Mouse (Mus musculus): ENCODE results near the gene Ubqln4.
A peak's percentile ranks its signal among the peaks of the same experiment; 100 is the strongest.

DNA sequence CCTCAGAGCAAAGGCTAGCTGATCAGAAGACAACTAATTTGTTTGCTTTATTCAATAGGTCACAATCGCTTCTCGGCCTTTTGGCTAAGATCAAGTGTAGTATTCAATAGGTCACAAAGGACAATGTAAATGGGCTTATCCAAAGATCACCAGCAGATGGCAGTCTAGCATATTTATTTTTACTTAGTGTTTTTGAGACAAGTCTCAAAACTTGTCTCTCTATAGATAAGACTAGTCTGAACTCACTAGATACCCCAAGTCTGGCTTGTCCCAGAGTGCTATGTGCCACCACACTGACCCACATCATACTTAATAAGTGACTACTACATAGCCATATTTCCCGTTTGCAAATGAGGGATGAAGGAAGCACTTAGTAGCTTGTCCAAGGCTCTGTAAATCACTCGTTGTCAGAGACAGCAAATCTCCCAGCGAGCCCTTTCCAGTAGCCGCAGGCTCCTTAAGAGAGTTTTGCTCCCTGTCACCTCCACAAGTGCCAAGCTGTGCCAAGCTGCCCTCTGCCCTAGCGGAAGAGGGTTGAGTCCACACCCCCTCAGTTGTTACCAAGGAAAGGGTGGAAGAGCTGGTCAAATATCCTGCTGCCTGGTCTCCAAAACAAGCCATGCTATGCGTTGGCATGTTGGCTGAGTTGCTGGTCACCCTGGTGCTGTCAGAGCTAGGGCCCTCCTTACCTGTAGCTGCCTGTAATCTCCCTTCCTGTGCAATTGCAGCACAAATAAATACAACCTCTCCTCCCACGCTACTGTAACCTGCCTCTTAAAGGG lies 38.6 kb downstream of the Ubqln4 start:
- TF ChIP-seq CTCF (conservative IDR thresholded peaks at IDR 0.05; ENCODE audit: low read length), result peak; percentile 67
- no peak for TF ChIP-seq POU5F1 (IDR thresholded peaks at IDR 0.05; ENCODE audit: borderline replicate concordance, low read length)
- no peak for TF ChIP-seq NANOG (IDR thresholded peaks at IDR 0.05; ENCODE audit: borderline replicate concordance, low read length)

Measured in E14TG2a.4 (cell line).